ENCODE assay signal across 8 mouse cellular contexts in the genomic region with DNA sequence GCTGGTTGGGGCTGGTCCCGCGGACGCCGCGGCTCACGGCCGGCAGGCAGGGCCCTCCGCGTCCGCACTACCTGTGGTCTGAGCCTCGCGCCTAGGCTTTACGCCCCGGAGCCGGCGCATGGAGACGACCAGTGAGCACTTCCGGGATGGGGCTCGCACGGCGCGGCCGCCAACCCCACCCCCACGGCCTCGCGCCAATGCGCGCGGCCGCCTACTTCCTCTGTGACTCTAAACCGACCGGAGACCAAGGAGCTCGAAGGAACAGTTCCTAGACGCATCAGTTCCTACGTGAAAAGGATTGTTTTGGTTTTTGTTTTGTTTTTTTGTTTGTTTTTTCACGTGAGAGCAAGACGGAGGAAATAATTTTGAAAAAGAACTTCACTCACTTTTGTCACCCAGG. TPM values are rescaled to one million over a fixed set of nuclear protein-coding genes. Genes with fewer than 3 reads are reported as not detected.
DNase-seq lines count a peak whose midpoint lies in the region; ATAC-seq lines count a peak whose summit lies in the region.

TSS of gene Dnajc2 (minus strand) at position 199 of the 400 bp plus-strand sequence.
TSS of gene Psmc2 (plus strand) at position 231 of the 400 bp plus-strand sequence.

- intact Hi-C loops in heart, postnatal 14 days (cut with DNase I), result no loop called here

- peak within 1 kb of the TSS; percentile 90 for H3K4me3 ChIP-seq in forebrain, embryonic 14.5 days (ENCODE audit: low read depth, low read length)
- peak within 1 kb of the TSS; percentile 99 for H3K4me3 ChIP-seq in neural tube, embryonic 15.5 days (replicated peaks)

- H3K4me1 ChIP-seq in forebrain, embryonic 14.5 days (ENCODE audit: control insufficient read depth, insufficient read depth, low read length), result peaks cover 20% of the 10 kb centered on the region
- H3K4me1 ChIP-seq in neural tube, embryonic 15.5 days, result peaks cover 37% of the 10 kb centered on the region

- H3K9ac ChIP-seq in forebrain, embryonic 14.5 days (ENCODE audit: low read length), result peak within 1 kb of the TSS; percentile 81
- peak within 1 kb of the TSS; percentile 93 for H3K9ac ChIP-seq in neural tube, embryonic 15.5 days (replicated peaks)

- peak; percentile 97 for ATAC-seq in forebrain, embryonic 14.5 days
- peak; percentile 96 for ATAC-seq in neural tube, embryonic 15.5 days (ENCODE audit: low FRiP score)

- DNase-seq in ES-CJ7 (ENCODE audit: low read depth, low spot score), result peak; percentile 92
- DNase-seq in cerebellum, adult 11 months, result peak; percentile 88
- DNase-seq in forebrain, embryonic 14.5 days (ENCODE audit: low spot score), result peak; percentile 94
- peak; percentile 91 to 93 for DNase-seq in heart, postnatal 14 days
- peak; percentile 92 for DNase-seq in layer of hippocampus, adult 11-12 months (ENCODE audit: low spot score)
- DNase-seq in lung, adult 18-20 months, result peak; percentile 87 to 92
- peak; percentile 92 for DNase-seq in testis, postnatal 14 days (ENCODE audit: low spot score)

- peaks cover 28% of the 10 kb centered on the region for H3K36me3 ChIP-seq in forebrain, embryonic 14.5 days (ENCODE audit: control insufficient read depth, insufficient read depth, low read length)
- H3K36me3 ChIP-seq in neural tube, embryonic 15.5 days, result peaks cover 29% of the 10 kb centered on the region

- H3K27me3 ChIP-seq in forebrain, embryonic 14.5 days (replicated peaks; ENCODE audit: control insufficient read depth, insufficient read depth, low read length), result no peaks in the 10 kb centered on the region
- no peaks in the 10 kb centered on the region for H3K27me3 ChIP-seq in neural tube, embryonic 15.5 days (replicated peaks)

- H3K4me2 ChIP-seq in forebrain, embryonic 14.5 days (ENCODE audit: low read length), result peak within 1 kb of the TSS; percentile 84
- peak within 1 kb of the TSS; percentile 97 for H3K4me2 ChIP-seq in neural tube, embryonic 15.5 days

- H3K9me3 ChIP-seq in forebrain, embryonic 14.5 days (replicated peaks; ENCODE audit: control insufficient read depth, low read length), result no peaks in the 10 kb centered on the region
- H3K9me3 ChIP-seq in neural tube, embryonic 15.5 days (replicated peaks), result no peaks in the 10 kb centered on the region

- under 1% methylated on average over 28 of the region's 37 CpGs for WGBS in forebrain, embryonic 14.5 days
- WGBS in neural tube, embryonic 15.5 days, result under 1% methylated on average over 30 of the region's 37 CpGs

- H3K27ac ChIP-seq in forebrain, embryonic 14.5 days (ENCODE audit: low read depth, low read length), result peak within 1 kb of the TSS; percentile 65
- H3K27ac ChIP-seq in neural tube, embryonic 15.5 days (replicated peaks), result peak within 1 kb of the TSS; percentile 89

RNA-seq across cellular contexts. Expression of gene Dnajc2, which starts in this region (rescaled TPM):
- polyA plus RNA-seq in forebrain, embryonic 14.5 days (2014; fragmentation: Nextera tagmentation; extraction: Ambion mirVana), result 66.8 and 70.4 TPM in 2 replicates
- 10 to 100 TPM; 13.5 to 17.6 TPM for total RNA-seq in heart, postnatal 14 days (2021)
- polyA plus RNA-seq in neural tube, embryonic 15.5 days (2015; fragmentation: Nextera tagmentation; extraction: Ambion mirVana), result 69.9 and 77.8 TPM in 2 replicates

RNA-seq across cellular contexts. Expression of gene Psmc2, which starts in this region (rescaled TPM):
- polyA plus RNA-seq in forebrain, embryonic 14.5 days (2014; fragmentation: Nextera tagmentation; extraction: Ambion mirVana), result 206 and 211 TPM in 2 replicates
- total RNA-seq in heart, postnatal 14 days (2021), result 10 to 100 TPM; 89.2 to 94.5 TPM
- polyA plus RNA-seq in neural tube, embryonic 15.5 days (2015; fragmentation: Nextera tagmentation; extraction: Ambion mirVana), result 186 and 189 TPM in 2 replicates

Comparison
In these comparisons a context has a peak if more than half of its experiments do, and no peak if none do; other contexts are left out.
1. Peak in every context shown above with its lines: DNase-seq, ATAC-seq, H3K4me3 ChIP-seq and H3K27ac ChIP-seq.